Mouse (Mus musculus) thymus, adult 18-20 months (tissue): ENCODE results near the gene Ube2s.
A peak's percentile ranks its signal among the peaks of the same experiment; 100 is the strongest.

Experiments
- DNase-seq, 2 experiments: peaks; one replicate each; pipeline ENCODE4 v3.0.0; 2022; ENCODE audit warnings: mixed read lengths in 2 of 2

Ube2s gene

DNA sequence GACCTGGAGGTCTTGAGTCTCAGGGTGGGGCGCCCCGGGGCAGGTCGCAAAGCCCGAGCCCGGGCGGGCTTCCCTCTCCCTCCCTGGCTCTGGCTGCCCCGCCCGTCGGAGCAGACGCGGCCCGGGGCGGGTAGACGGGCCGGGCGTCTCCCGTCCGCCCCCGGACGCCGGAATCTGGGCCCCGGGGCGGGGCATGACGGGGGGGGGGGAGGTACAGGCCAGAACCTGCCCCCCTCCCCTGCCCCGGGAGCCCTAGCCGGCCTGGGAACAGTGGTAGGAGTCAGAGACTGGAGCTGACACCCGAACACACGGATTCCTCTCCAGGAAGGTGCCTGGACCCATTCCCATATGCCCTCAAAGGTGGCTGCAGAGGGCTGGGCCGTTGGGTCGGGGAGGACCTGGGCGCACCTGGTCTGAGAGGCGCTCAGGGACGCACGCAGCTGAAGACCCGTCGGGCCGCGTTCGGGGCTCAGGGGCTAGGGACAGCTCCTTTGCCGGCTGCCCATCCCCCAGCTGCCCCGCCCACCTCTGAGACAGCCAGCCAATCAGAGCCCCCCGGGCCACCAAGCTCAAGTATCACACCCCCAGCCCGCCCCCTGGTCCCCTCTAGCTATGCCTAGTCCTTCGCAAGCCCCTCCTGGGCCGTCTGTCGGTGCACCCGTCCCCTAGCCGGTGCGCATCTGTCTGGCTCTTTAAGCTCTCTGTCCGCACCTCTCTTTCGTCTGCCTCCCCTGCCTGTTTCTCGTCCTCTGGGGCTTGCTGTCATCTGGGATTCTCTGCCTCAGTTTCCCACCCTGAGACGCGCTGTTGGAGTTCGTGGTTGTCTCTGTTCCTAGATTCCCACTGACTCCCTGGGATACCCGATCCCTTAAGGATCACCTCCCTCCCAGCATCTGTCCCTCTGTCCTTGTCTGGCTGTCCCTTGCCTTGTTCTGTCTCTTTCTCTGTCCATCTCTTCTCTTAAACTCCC lies 35.2 kb downstream of the Ube2s start:
- peak; percentile 11 to 21 for DNase-seq

DNA sequence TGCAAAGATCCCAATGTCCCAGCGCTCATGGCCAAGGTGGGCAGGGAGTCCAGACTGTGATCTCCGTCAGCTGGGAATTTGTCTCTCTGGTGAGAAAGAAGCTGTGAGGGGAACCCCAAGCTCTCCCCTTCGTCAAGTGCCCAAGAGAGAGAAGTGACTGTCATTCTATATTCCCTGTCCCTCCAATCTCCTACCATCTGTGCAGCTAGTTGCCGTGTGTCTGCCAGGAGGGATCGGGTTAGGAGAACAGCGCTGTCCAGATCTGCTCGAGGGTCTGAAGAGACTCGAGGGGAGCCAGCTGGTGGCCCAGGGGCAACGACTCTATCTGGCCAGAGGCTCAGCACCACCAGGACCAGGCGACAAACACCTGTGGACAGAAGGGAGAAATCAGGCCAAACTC lies 36.3 kb downstream of the Ube2s start:
- no peak for DNase-seq

DNA sequence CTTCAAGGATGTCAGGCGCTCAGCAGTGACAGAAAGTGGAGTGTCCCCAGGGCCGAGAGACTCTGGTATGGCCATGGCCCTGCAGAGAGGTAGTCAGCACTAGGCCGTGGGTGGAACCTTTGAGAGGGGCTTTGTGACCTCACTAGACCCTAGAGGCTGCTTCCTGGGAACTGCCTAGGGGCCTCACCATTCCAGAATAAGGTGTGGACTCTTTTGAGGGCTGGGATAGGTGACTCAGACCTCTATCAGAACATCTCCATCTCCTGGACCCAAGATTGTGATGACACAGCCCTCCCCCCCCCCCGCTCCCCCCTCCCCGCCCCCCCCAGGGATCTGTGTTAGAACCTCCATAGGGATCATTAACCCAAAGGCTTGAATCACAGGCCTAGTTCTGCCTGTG lies 41.2 kb downstream of the Ube2s start, which contains the start of gene Fam71e2:
Gene Fam71e2 (minus strand): TSS at position 101 of the 400 bp plus-strand sequence.
- DNase-seq, result no peak

DNA sequence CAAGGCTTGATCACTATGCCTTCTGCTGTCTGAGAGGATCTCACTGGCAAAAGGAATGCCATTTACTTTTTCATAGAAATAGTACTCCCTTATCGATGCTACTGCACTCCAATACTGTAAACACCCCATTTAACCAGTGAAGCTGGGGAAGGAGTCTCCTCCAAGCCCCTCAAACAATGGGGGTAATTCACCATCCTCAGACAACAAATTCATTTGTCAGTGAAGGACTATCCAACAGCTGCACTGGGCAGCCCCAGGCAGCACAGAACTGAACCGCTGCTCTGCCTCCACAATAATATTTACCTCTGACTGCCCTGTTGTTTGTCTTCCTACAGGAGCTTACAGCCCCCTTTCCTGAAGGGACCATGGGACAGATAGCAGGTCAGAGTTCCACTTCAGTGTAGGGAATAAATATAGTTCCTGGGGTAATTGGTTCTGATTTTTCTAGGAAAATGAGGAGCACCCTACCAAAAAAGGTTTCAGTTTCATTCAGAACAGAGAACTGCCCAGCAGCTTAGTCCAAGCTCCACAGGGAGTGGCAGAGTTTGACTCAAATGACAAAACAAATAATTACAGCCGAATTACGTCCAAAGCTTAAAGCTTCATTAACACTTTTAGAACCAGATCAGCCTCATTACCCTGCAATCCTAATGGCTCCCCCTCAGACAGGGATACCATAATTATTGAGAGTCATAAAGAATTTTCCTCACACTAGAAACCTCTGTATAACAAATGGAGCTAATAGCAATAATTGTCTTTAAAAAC lies 47.3 kb downstream of the Ube2s start:
- DNase-seq, result no peak

DNA sequence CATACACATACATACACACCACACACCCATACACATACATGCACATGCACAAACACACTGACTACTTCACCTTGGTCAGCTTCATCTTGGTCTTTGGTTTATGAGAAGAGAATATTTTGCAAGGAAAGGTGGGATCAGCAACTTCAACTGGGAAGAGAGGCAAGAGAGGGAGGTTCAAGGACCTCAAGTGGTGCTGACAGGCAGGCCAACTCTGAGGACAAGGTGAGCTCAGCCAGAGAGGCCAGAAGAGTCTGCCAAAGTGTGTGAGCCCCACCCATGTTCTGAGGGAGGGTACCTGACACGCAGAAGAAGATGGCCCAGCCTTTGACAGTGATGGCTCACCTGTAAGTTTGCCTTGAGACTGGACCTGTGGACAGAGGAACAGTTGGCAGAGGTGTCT lies 52.7 kb downstream of the Ube2s start:
- no peak for DNase-seq

GRCm38 (mm10) chr7:4752821-4753570 lies 59.4 kb downstream of the Ube2s start, which contains the start of gene Cox6b2:
Gene Cox6b2 (minus strand): TSS chr7:4753094.
- peak; percentile 72 to 78 for DNase-seq

DNA sequence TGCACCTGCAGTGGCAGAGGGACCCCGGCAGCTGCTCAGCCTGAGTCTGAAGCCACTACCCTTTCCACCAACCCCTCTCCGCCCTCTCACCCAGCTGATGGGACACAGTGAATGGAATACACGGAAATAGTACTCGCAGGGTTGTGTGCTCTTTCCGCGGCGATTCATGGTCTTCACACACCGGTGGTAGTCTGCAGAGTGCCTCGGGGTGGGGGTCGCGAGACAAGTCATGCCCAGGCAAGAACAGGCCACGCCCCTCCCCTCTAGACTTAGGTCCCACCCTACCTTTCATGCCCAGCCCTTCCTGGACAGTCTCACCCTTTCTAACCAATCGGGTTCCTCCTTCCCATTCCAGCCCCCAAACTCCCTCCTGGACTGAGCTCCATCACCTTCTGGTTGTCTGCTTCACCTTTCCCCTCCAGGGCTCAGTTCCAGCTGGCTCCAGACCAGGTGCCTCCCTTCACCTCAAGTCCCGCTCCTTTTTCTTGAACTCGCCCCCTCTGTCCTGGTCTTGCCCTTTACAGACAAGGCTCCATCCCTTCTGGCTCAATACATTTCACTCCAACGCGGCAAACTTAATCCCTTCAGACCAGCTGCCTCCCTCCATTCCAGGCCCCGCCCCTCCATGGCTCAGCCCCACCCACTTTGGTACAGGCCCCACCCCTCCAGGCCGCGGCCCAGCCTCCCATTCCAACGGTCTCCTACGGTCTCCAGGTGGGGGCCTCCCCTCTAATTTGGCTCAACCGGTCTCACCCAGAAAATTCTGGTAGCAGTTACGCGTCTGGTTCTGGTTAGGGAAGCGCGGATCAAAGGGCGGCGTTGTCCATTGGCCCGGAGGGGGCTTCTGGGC lies 60.2 kb downstream of the Ube2s start:
- no peak for DNase-seq

- DNase-seq, result no peak
Measured at GRCm38 (mm10) chr7:4749169-4749568, 63.2 kb downstream of the Ube2s start.

- DNase-seq, result no peak
Measured at GRCm38 (mm10) chr7:4748321-4748720, 64.1 kb downstream of the Ube2s start.

DNA sequence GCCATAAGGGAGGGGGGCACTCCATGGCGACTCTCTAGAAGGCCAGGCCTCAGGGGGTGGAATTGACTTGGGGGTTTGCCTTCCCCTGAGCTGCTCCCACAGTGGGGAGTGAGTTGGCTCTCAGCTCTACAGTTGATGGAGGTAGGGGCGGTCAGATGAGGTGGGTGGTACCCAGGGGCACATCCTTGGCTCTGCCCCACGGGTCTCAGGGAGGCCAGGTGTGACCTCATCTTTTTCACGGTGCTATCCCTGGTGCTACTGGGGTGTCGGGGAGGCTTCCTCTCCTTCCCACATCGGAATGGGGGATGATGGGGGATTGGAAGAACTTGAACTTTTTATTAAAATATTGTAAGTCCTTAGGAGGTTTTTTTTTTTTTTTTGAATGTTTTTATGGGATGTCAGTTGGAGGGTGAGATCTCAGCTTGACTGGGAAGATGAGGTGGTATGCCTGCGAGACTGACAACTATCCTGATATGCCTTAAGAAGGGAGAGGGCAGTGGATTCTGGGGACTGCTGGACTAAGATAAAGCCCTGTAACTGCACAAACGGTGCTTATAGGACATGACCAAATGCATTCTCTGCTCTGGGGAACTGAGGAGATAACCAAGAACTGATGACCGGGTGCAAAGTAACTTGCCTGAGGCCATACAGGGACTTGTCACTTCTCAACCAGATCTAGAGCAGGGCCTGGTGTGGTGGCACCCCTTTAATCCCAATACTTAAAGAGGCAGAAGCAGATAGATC lies 65.1 kb downstream of the Ube2s start:
- DNase-seq, result no peak

GRCm38 (mm10) chr7:4746326-4746980 lies 65.9 kb downstream of the Ube2s start:
- no peak for DNase-seq

GRCm38 (mm10) chr7:4744886-4745285 lies 67.5 kb downstream of the Ube2s start:
- DNase-seq, result no peak
